Mouse (Mus musculus): ENCODE results near the gene Defb38. TPM values are rescaled to one million over a fixed set of nuclear protein-coding genes. Genes with fewer than 3 reads are reported as not detected.

Gene Defb38
- not detected for polyA plus RNA-seq (2017; shearing (Covaris generic))

DNA sequence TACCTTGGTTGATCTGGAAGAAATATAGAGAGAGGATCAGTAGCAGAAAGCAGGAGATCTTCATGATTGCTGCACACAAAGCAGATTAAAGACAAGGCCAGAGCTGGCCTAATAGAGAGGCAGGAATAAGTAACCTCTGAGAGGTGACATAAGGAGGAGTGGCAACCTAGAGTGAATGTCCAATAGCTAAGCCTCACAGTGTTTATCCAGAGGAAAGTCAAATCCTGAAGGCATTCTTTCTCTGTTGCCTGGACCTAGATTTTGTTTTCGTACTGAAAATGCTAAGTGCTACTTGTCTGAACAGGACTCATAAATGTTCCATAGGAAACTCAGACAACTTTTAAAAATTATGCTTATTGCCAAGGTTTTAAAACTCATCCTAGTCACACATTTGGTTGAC is at the start of gene Defb38:
Gene Defb38 (minus strand): TSS at position 101 of the 400 bp plus-strand sequence.

DNA sequence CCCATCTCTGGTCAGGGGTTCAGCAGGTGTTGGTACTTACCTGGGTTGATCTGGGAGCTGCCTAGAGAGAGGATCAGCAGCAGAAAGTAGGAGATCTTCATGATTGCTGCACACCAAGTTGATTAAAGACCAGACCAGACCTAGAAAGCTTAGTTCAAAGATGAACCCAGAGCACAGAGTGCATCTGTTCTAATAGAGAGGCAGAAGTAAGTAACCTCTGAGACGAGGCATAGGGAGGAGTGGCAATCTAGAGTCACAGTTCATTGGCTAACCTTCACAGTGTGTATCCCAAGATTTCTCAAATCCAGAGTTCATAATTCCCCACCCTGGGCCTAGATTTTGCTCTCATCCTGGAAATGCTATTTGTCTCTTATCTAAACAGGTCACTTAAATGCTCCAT is 38.3 kb upstream of the Defb38 start, which contains the start of gene Defb39:
Gene Defb39 (minus strand): TSS at position 101 of the 400 bp plus-strand sequence.

Other genes with a start within 250 kb of the Defb38 start
- gene Defb40, start 48.3 kb downstream of the Defb38 start, polyA plus RNA-seq (2017; shearing (Covaris generic)), result not detected
- not detected for gene Defb37, start 35.5 kb downstream of the Defb38 start, polyA plus RNA-seq (2017; shearing (Covaris generic))
- not detected for gene Defb39, start 38.2 kb upstream of the Defb38 start, polyA plus RNA-seq (2017; shearing (Covaris generic))
- gene Defb12, start 88.3 kb upstream of the Defb38 start, polyA plus RNA-seq (2017; shearing (Covaris generic)), result not detected
- gene Defb34, start 97.2 kb upstream of the Defb38 start, polyA plus RNA-seq (2017; shearing (Covaris generic)), result not detected
- gene Gm45826, start 114.2 kb upstream of the Defb38 start, polyA plus RNA-seq (2017; shearing (Covaris generic)), result not detected
- not detected for gene Defb14, start 167.8 kb upstream of the Defb38 start, polyA plus RNA-seq (2017; shearing (Covaris generic))
- not detected for gene Defb4, start 172.1 kb upstream of the Defb38 start, polyA plus RNA-seq (2017; shearing (Covaris generic))
- gene Defb6, start 198.9 kb upstream of the Defb38 start, polyA plus RNA-seq (2017; shearing (Covaris generic)), result not detected
- not detected for gene Defb46, start 213.3 kb upstream of the Defb38 start, polyA plus RNA-seq (2017; shearing (Covaris generic))
- gene Defb5, start 221.0 kb upstream of the Defb38 start, polyA plus RNA-seq (2017; shearing (Covaris generic)), result not detected